In the genomic region with DNA sequence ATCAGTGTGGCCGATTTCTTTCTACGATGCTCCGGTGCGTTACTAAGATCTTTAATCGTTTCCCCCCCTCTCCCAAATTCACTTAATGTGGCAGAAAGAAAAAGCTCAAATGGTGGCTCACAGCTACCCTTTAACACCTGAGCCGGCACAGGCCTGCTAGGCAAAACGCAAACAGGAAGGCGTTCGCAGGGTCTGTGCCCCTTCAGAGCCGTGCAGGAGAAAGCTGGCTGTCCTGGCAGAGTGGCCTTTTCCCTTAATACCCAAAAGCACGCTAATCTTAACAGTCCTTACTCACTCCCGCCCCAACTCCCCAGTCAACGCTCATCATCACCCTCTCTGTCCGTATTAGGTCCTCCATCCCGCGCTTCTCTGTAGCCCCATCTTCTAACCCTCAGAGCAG, we compare ENCODE assay signal across 8 mouse cellular contexts. TPM values are rescaled to one million over a fixed set of nuclear protein-coding genes. Genes with fewer than 3 reads are reported as not detected.
DNase-seq lines count a peak whose midpoint lies in the region; ATAC-seq and TF ChIP-seq lines count a peak whose summit lies in the region.

No protein-coding gene starts in this region.

- ATAC-seq in CD4-positive, CD25-positive, alpha-beta regulatory T cell, adult 4 months: peak; percentile 8
- peak; percentile 0; the same call in 1 of the 2 replicates for ATAC-seq in forebrain, postnatal 0 days

- peaks cover 23% of the 10 kb centered on the region for H3K4me1 ChIP-seq in forebrain, postnatal 0 days (ENCODE audit: insufficient read depth)

- no peak for TF ChIP-seq CTCF in forebrain, postnatal 0 days (IDR thresholded peaks at IDR 0.05; ENCODE audit: low read depth)

- peak overlapping the region; percentile 78 for H3K9ac ChIP-seq in forebrain, postnatal 0 days

- no peaks in the 10 kb centered on the region for H3K9me3 ChIP-seq in forebrain, postnatal 0 days (ENCODE audit: low read length)

- no peaks in the 10 kb centered on the region for H3K27me3 ChIP-seq in forebrain, postnatal 0 days (ENCODE audit: insufficient read depth, low read length)

- H3K4me3 ChIP-seq in forebrain, postnatal 0 days (ENCODE audit: low read depth, low read length): peak overlapping the region; percentile 88

- 1% methylated on average over 16 of the region's 16 CpGs for WGBS in forebrain, postnatal 0 days

- peak; percentile 51 for DNase-seq in embryo, embryonic 11 days
- DNase-seq in embryo, embryonic 9.5 days (ENCODE audit: extremely low spot score): no peak
- DNase-seq in forebrain, postnatal 0 days: no peak
- peak; percentile 25 for DNase-seq in lung, postnatal 14 days
- peak; percentile 72 for DNase-seq in thymus, postnatal 4 days
- DNase-seq in frontal cortex, postnatal 25 days (ENCODE audit: low spot score in 2 of 2): no peak
- no peak for DNase-seq in left cerebral cortex, adult 8-10 months (ENCODE audit: low spot score in 2 of 2)

- H3K36me3 ChIP-seq in forebrain, postnatal 0 days (ENCODE audit: insufficient read depth): no peaks in the 10 kb centered on the region

- peak overlapping the region; percentile 89 for H3K4me2 ChIP-seq in forebrain, postnatal 0 days (ENCODE audit: low read depth)

- H3K27ac ChIP-seq in forebrain, postnatal 0 days (ENCODE audit: low read depth, low read length): peak overlapping the region; percentile 85

RNA-seq across cellular contexts. Expression of a gene that starts 1.4 kb away (rescaled TPM):
- polyA plus RNA-seq in CD4-positive, CD25-positive, alpha-beta regulatory T cell, adult 4 months (2017; shearing (Covaris generic)): 100 to 1,000 TPM; 319 to 341 TPM
- total RNA-seq in forebrain, postnatal 0 days (2014; rRNA removed): 21.9 and 23.7 TPM in 2 replicates
- 17.7 and 19.8 TPM in 2 replicates for polyA plus RNA-seq in forebrain, postnatal 0 days (2015; fragmentation: Nextera tagmentation; extraction: Ambion mirVana)
- total RNA-seq in left cerebral cortex, adult 8-10 months (2022): 10 to 100 TPM; 12.1 to 15.2 (median 15.0) TPM

Comparison
In these comparisons a context has a peak if more than half of its experiments do, and no peak if none do; other contexts are left out.
1. DNase-seq: peak in embryo, embryonic 11 days (single experiment), lung, postnatal 14 days (single experiment) and thymus, postnatal 4 days (single experiment); none in embryo, embryonic 9.5 days (single experiment), forebrain, postnatal 0 days (single experiment), frontal cortex, postnatal 25 days (0 of 2) and left cerebral cortex, adult 8-10 months (0 of 2).